Mouse (Mus musculus) forebrain, embryonic 16.5 days (tissue): Measurements from ENCODE around the gene Slc22a6. TPM values are rescaled to one million over a fixed set of nuclear protein-coding genes. Genes with fewer than 3 reads are reported as not detected.

Experiments used
- ATAC-seq: fragments of 200-750 bp; cut with Nextera tagmentation; 2 replicates; pipeline ENCODE4 v1.8.0; 2017; ENCODE audit warnings: mild to moderate bottlenecking, moderate library complexity
- H3K27ac ChIP-seq: fragments of 300-500 bp; sonication (generic); 2 replicates; pipeline ENCODE4 v1.5.1; 2014; ENCODE audit warnings: low read length, control low read depth
- H3K27me3 ChIP-seq: fragments of 300-500 bp; sonication (generic); replicated peaks from 2 replicates; pipeline ENCODE4 v1.6.1; 2014; ENCODE audit warnings: low read length; ENCODE audit not compliant: control insufficient read depth, insufficient read depth
- H3K36me3 ChIP-seq: fragments of 300-500 bp; sonication (generic); 2 replicates; pipeline ENCODE4 v1.6.1; 2014; ENCODE audit not compliant: control insufficient read depth, insufficient read depth
- H3K4me1 ChIP-seq: fragments of 300-500 bp; sonication (generic); replicated peaks from 2 replicates; pipeline ENCODE4 v1.6.1; 2014; ENCODE audit warnings: low read length; ENCODE audit not compliant: control insufficient read depth, insufficient read depth
- H3K4me2 ChIP-seq: fragments of 300-500 bp; sonication (generic); 2 replicates; pipeline ENCODE4 v1.6.1; 2014; ENCODE audit warnings: mild to moderate bottlenecking, low read length, control low read depth
- H3K4me3 ChIP-seq: fragments of 300-500 bp; sonication (generic); replicated peaks from 2 replicates; pipeline ENCODE4 v1.5.1; 2014; ENCODE audit warnings: mild to moderate bottlenecking, low read length, control low read depth
- H3K9ac ChIP-seq: fragments of 300-500 bp; sonication (generic); replicated peaks from 2 replicates; pipeline ENCODE4 v1.6.1; 2014; ENCODE audit warnings: low read depth, low read length, control low read depth
- H3K9me3 ChIP-seq: fragments of 300-500 bp; sonication (generic); 2 replicates; pipeline ENCODE4 v1.6.1; 2016; ENCODE audit warnings: low read length; ENCODE audit not compliant: control insufficient read depth
- WGBS: fragments of 180-500 bp; shearing (Covaris S2); extraction: QIAGEN DNeasy Blood & Tissue Kit; methylation state at CpG from one replicate; pipeline ENCODE4 v1.1.7; 2014; 5-methylcytosine and 5-hydroxymethylcytosine counted together
- polyA plus RNA-seq: library from polyadenylated mRNA; unstranded; fragments of >200 nt; fragmentation: Nextera tagmentation; extraction: Ambion mirVana; gene quantifications from 2 replicates; pipeline ENCODE4 v1.2.1, GENCODE M21; 2015

Gene Slc22a6
- 9.4 and 14.0 TPM in 2 replicates for polyA plus RNA-seq

GRCm38 (mm10) chr19:8617904-8618303 is at the start of gene Slc22a6:
Gene Slc22a6 (plus strand): TSS chr19:8618039.
- Histone ChIP-seq H3K27me3 (no peaks in the 10 kb centered on the region), H3K9ac (no peak within 1 kb of the TSS), H3K4me2 (no peak within 1 kb of the TSS), H3K4me3 (no peak within 1 kb of the TSS), H3K27ac (no peak within 1 kb of the TSS), H3K4me1 (no peaks in the 10 kb centered on the region), H3K9me3 (no peaks in the 10 kb centered on the region), H3K36me3 (no peaks in the 10 kb centered on the region)
- 9% methylated on average over 7 of the region's 7 CpGs for WGBS
- no peak for ATAC-seq

GRCm38 (mm10) chr19:8569453-8569863 is 48.4 kb upstream of the Slc22a6 start:
- Histone ChIP-seq H3K4me2 (peak overlapping the region; percentile 53), H3K27me3 (no peaks in the 10 kb centered on the region), H3K9me3 (no peaks in the 10 kb centered on the region), H3K36me3 (no peaks in the 10 kb centered on the region), H3K4me1 (no peaks in the 10 kb centered on the region), H3K4me3 (peak overlapping the region; percentile 20), H3K9ac (0 out of 2 replicates have a peak overlapping the region, but pooled peaks have one; percentile 33), H3K27ac (no peak overlapping the region)
- 0 out of 2 replicates have a peak, but pooled peaks have one; percentile 20 for ATAC-seq
- WGBS, result 5% methylated on average over 14 of the region's 14 CpGs

- no peaks in the 10 kb centered on the region for H3K27me3 ChIP-seq
- no peak for ATAC-seq
These were observed 47.3 kb upstream of the Slc22a6 start for GRCm38 (mm10) chr19:8570341-8571040.

GRCm38 (mm10) chr19:8571746-8572145 is 46.1 kb upstream of the Slc22a6 start:
- no peak overlapping the region for H3K4me2 ChIP-seq
- no peaks in the 10 kb centered on the region for H3K27me3 ChIP-seq
- ATAC-seq, result no peak
- H3K36me3 ChIP-seq, result no peaks in the 10 kb centered on the region
- no peaks in the 10 kb centered on the region for H3K9me3 ChIP-seq
- no peak overlapping the region for H3K9ac ChIP-seq
- no peaks in the 10 kb centered on the region for H3K4me1 ChIP-seq
- no peak overlapping the region for H3K27ac ChIP-seq
- WGBS, result 76% methylated on average over 7 of the region's 7 CpGs
- H3K4me3 ChIP-seq, result no peak overlapping the region

More at GRCm38 (mm10) chr19:8570341-8571040, 47.3 kb upstream of the Slc22a6 start:
- Histone ChIP-seq H3K4me2 (no peak overlapping the region), H3K4me1 (no peaks in the 10 kb centered on the region), H3K27ac (no peak overlapping the region), H3K9me3 (no peaks in the 10 kb centered on the region), H3K9ac (no peak overlapping the region), H3K36me3 (no peaks in the 10 kb centered on the region), H3K4me3 (no peak overlapping the region)
- 73% methylated on average over 2 of the region's 2 CpGs for WGBS

GRCm38 (mm10) chr19:8572485-8572884 is 45.4 kb upstream of the Slc22a6 start:
- H3K4me1 ChIP-seq, result no peaks in the 10 kb centered on the region
- no peaks in the 10 kb centered on the region for H3K27me3 ChIP-seq
- no peak for ATAC-seq
- H3K4me2 ChIP-seq, result no peak overlapping the region
- no peak overlapping the region for H3K9ac ChIP-seq
- H3K36me3 ChIP-seq, result no peaks in the 10 kb centered on the region
- 38% methylated on average over 3 of the region's 3 CpGs for WGBS
- H3K27ac ChIP-seq, result no peak overlapping the region
- no peaks in the 10 kb centered on the region for H3K9me3 ChIP-seq
- H3K4me3 ChIP-seq, result no peak overlapping the region

- H3K27me3 ChIP-seq, result no peaks in the 10 kb centered on the region
- no peaks in the 10 kb centered on the region for H3K36me3 ChIP-seq
- peaks cover 8% of the 10 kb centered on the region for H3K4me1 ChIP-seq
- H3K9me3 ChIP-seq, result no peaks in the 10 kb centered on the region
- H3K4me2 ChIP-seq, result no peak overlapping the region
- no peak overlapping the region for H3K4me3 ChIP-seq
- ATAC-seq, result no peak
- H3K9ac ChIP-seq, result no peak overlapping the region
- no peak overlapping the region for H3K27ac ChIP-seq
- 91% methylated on average over 4 of the region's 4 CpGs for WGBS
These were observed 40.4 kb upstream of the Slc22a6 start for GRCm38 (mm10) chr19:8577432-8577831.

- H3K9me3 ChIP-seq, result no peaks in the 10 kb centered on the region
- peak overlapping the region; percentile 23; the same call in 1 of the 2 replicates for H3K27ac ChIP-seq
- peak; percentile 85 for ATAC-seq
- peaks cover 8% of the 10 kb centered on the region for H3K4me1 ChIP-seq
- peak overlapping the region; percentile 51; the same call in 1 of the 2 replicates for H3K9ac ChIP-seq
- 8% methylated on average over 24 of the region's 24 CpGs for WGBS
- H3K4me3 ChIP-seq, result peak overlapping the region; percentile 39
- no peaks in the 10 kb centered on the region for H3K27me3 ChIP-seq
- H3K36me3 ChIP-seq, result no peaks in the 10 kb centered on the region
- peak overlapping the region; percentile 68 for H3K4me2 ChIP-seq
These were observed 39.4 kb upstream of the Slc22a6 start for GRCm38 (mm10) chr19:8578293-8578969.

- peak overlapping the region; percentile 39; the same call in 1 of the 2 replicates for H3K4me3 ChIP-seq
- peak; percentile 15; the same call in 1 of the 2 replicates for ATAC-seq
- H3K27ac ChIP-seq, result peak overlapping the region; percentile 5; the same call in 1 of the 2 replicates
- no peaks in the 10 kb centered on the region for H3K9me3 ChIP-seq
- 0 out of 2 replicates have a peak overlapping the region, but pooled peaks have one; percentile 51 for H3K9ac ChIP-seq
- peaks cover 8% of the 10 kb centered on the region for H3K4me1 ChIP-seq
- no peaks in the 10 kb centered on the region for H3K36me3 ChIP-seq
- 64% methylated on average over 2 of the region's 2 CpGs for WGBS
- no peaks in the 10 kb centered on the region for H3K27me3 ChIP-seq
- H3K4me2 ChIP-seq, result peak overlapping the region; percentile 68
These were observed 38.9 kb upstream of the Slc22a6 start for GRCm38 (mm10) chr19:8578970-8579342.

- no peak for ATAC-seq
- Histone ChIP-seq H3K27ac (no peak overlapping the region), H3K27me3 (no peaks in the 10 kb centered on the region), H3K9ac (no peak overlapping the region), H3K4me3 (no peak overlapping the region), H3K4me2 (no peak overlapping the region), H3K4me1 (no peaks in the 10 kb centered on the region), H3K9me3 (no peaks in the 10 kb centered on the region), H3K36me3 (no peaks in the 10 kb centered on the region)
- 92% methylated on average over 3 of the region's 3 CpGs for WGBS
These were observed 32.5 kb upstream of the Slc22a6 start for GRCm38 (mm10) chr19:8585298-8585697.
